Mouse (Mus musculus) MEL (cell line): Measurements from ENCODE around the gene Rbfox2. TPM values are rescaled to one million over a fixed set of nuclear protein-coding genes. Genes with fewer than 3 reads are reported as not detected.

Source experiments
- DNase-seq: peaks from one replicate; pipeline ENCODE4 v3.0.0; 2011; ENCODE audit warnings: low read depth, low spot score
- H3K27ac ChIP-seq: 2 replicates; pipeline ENCODE4 v1.5.1; 2012; ENCODE audit warnings: low read depth, mild to moderate bottlenecking, control low read depth, low read length, moderate library complexity; ENCODE audit not compliant: control insufficient read depth
- H3K27me3 ChIP-seq, 2 experiments: fragments of 150-350 bp in 1 of 2; sonication (generic) in 1 of 2; 2 replicates each; pipeline ENCODE4 v1.6.1; 2012; ENCODE audit warnings: low read length in 2 of 2, mild to moderate bottlenecking in 2 of 2, improper control_type of control experiment in 1 of 2, moderate library complexity in 1 of 2; ENCODE audit not compliant: insufficient read depth in 2 of 2, control insufficient read depth in 1 of 2
- H3K36me3 ChIP-seq, 2 experiments: 2 replicates each; pipeline ENCODE4 v1.6.1; 2012 to 2014; ENCODE audit warnings: low read length in 2 of 2, improper control_type of control experiment in 1 of 2, inconsistent platforms in 1 of 2, mild to moderate bottlenecking in 1 of 2; ENCODE audit not compliant: insufficient read depth in 2 of 2, control insufficient read depth in 1 of 2
- H3K4me1 ChIP-seq, 2 experiments: fragments of 150-350 bp in 1 of 2; sonication (generic) in 1 of 2; 2 replicates each; pipeline ENCODE4 v1.6.1; 2012; ENCODE audit warnings: low read length in 2 of 2, improper control_type of control experiment in 1 of 2, mild to moderate bottlenecking in 1 of 2; ENCODE audit not compliant: insufficient read depth in 2 of 2, control insufficient read depth in 1 of 2
- H3K4me3 ChIP-seq, 2 experiments: fragments of 150-350 bp in 1 of 2; sonication (generic) in 1 of 2; 2 replicates each; pipeline ENCODE4 v1.5.1; 2012; ENCODE audit warnings: low read depth in 2 of 2, low read length in 2 of 2, mild to moderate bottlenecking in 2 of 2, moderate library complexity in 2 of 2, control low read depth in 1 of 2, improper control_type of control experiment in 1 of 2; ENCODE audit not compliant: control insufficient read depth in 1 of 2, insufficient read depth in 1 of 2
- H3K79me2 ChIP-seq: 2 replicates; pipeline ENCODE4 v1.6.1; 2012; ENCODE audit warnings: mild to moderate bottlenecking, low read length, moderate library complexity; ENCODE audit not compliant: control insufficient read depth, poor library complexity, insufficient read depth
- H3K9ac ChIP-seq: 2 replicates; pipeline ENCODE4 v1.6.1; 2012; ENCODE audit warnings: low read depth, mild to moderate bottlenecking, control low read depth, low read length, moderate library complexity; ENCODE audit not compliant: control insufficient read depth, poor library complexity, severe bottlenecking
- H3K9me3 ChIP-seq: fragments of 150-350 bp; sonication (generic); replicated peaks from 2 replicates; pipeline ENCODE4 v1.6.1; 2012; ENCODE audit warnings: mild to moderate bottlenecking, low read length, improper control_type of control experiment, moderate library complexity; ENCODE audit not compliant: insufficient read depth
- BHLHE40 ChIP-seq: IDR thresholded peaks from 2 replicates; pipeline ENCODE4 v1.6.1; 2012; ENCODE audit warnings: low read depth, mild to moderate bottlenecking, inconsistent platforms, low read length, improper control_type of control experiment, borderline replicate concordance
- CHD1 ChIP-seq: IDR thresholded peaks from 2 replicates; pipeline ENCODE4 v1.6.1; 2012; ENCODE audit warnings: low read depth, mild to moderate bottlenecking, inconsistent platforms, low read length, improper control_type of control experiment
- CTCF ChIP-seq, 3 experiments: IDR thresholded peaks in 2 of 3; conservative IDR thresholded peaks in 1 of 3; 2 replicates each; pipeline ENCODE4 v1.5.1; 2011 to 2012; ENCODE audit warnings: low read length in 3 of 3, low read depth in 2 of 3, mild to moderate bottlenecking in 2 of 3, improper control_type of control experiment in 1 of 3, inconsistent platforms in 1 of 3, mixed read lengths in 1 of 3, moderate library complexity in 1 of 3; ENCODE audit not compliant: control insufficient read depth in 1 of 3, insufficient read depth in 1 of 3, poor library complexity in 1 of 3, severe bottlenecking in 1 of 3
- E2F4 ChIP-seq: IDR thresholded peaks from 2 replicates; pipeline ENCODE4 v1.6.1; 2011; ENCODE audit warnings: low read depth, low read length, improper control_type of control experiment, borderline replicate concordance
- EP300 ChIP-seq, 2 experiments: IDR thresholded peaks; 2 replicates each; pipeline ENCODE4 v1.6.1; 2011; ENCODE audit warnings: improper control_type of control experiment in 2 of 2, low read length in 2 of 2, low read depth in 1 of 2, mild to moderate bottlenecking in 1 of 2
- HCFC1 ChIP-seq: IDR thresholded peaks from 2 replicates; pipeline ENCODE4 v1.6.1; 2012; ENCODE audit warnings: low read depth, mild to moderate bottlenecking, inconsistent platforms, low read length, improper control_type of control experiment, moderate library complexity
- JUND ChIP-seq: IDR thresholded peaks from 2 replicates; pipeline ENCODE4 v1.6.1; 2011; ENCODE audit warnings: low read depth, mild to moderate bottlenecking, improper control_type of control experiment, low read length
- MAFK ChIP-seq: IDR thresholded peaks from 2 replicates; pipeline ENCODE4 v1.6.1; 2011; ENCODE audit warnings: low read depth, mild to moderate bottlenecking, low read length, improper control_type of control experiment, borderline replicate concordance
- MAX ChIP-seq: IDR thresholded peaks from 2 replicates; pipeline ENCODE4 v1.6.1; 2011; ENCODE audit warnings: low read length, improper control_type of control experiment
- MEF2A ChIP-seq: IDR thresholded peaks from 2 replicates; pipeline ENCODE4 v1.6.1; 2014; ENCODE audit warnings: low read depth, mild to moderate bottlenecking, inconsistent platforms, low read length, improper control_type of control experiment; ENCODE audit not compliant: poor library complexity, insufficient replicate concordance, severe bottlenecking; ENCODE audit errors: extremely low read depth
- MXI1 ChIP-seq: IDR thresholded peaks from 2 replicates; pipeline ENCODE4 v1.6.1; 2011; ENCODE audit warnings: mild to moderate bottlenecking, low read depth, low read length, improper control_type of control experiment
- MYB ChIP-seq: IDR thresholded peaks from 2 replicates; pipeline ENCODE4 v1.6.1; 2011; ENCODE audit warnings: mild to moderate bottlenecking, low read depth, low read length, improper control_type of control experiment
- MYC ChIP-seq: IDR thresholded peaks from 2 replicates; pipeline ENCODE4 v1.6.1; 2011; ENCODE audit warnings: low read depth, mild to moderate bottlenecking, low read length, improper control_type of control experiment, moderate library complexity
- NELFE ChIP-seq: IDR thresholded peaks from 2 replicates; pipeline ENCODE4 v1.6.1; 2011; ENCODE audit warnings: low read depth, low read length, improper control_type of control experiment
- POLR2A ChIP-seq, 2 experiments: IDR thresholded peaks; 2 replicates each; pipeline ENCODE4 v1.6.1; 2011 to 2012; ENCODE audit warnings: low read length in 2 of 2, mild to moderate bottlenecking in 2 of 2, control low read depth in 1 of 2, improper control_type of control experiment in 1 of 2, low read depth in 1 of 2, moderate library complexity in 1 of 2; ENCODE audit not compliant: control insufficient read depth in 1 of 2, insufficient read depth in 1 of 2, poor library complexity in 1 of 2
- POLR2AphosphoS2 ChIP-seq: IDR thresholded peaks from 2 replicates; pipeline ENCODE4 v1.6.1; 2011; ENCODE audit warnings: low read length, improper control_type of control experiment
- POLR2AphosphoS5 ChIP-seq: IDR thresholded peaks from 2 replicates; pipeline ENCODE4 v1.6.1; 2012; ENCODE audit warnings: low read depth, borderline replicate concordance, mild to moderate bottlenecking, inconsistent platforms, low read length, moderate library complexity, mixed read lengths
- RAD21 ChIP-seq: IDR thresholded peaks from 2 replicates; pipeline ENCODE4 v1.6.1; 2011; ENCODE audit warnings: mild to moderate bottlenecking, low read depth, low read length, improper control_type of control experiment
- SMC3 ChIP-seq: IDR thresholded peaks from 2 replicates; pipeline ENCODE4 v1.6.1; 2011; ENCODE audit warnings: low read depth, low read length, improper control_type of control experiment
- TBP ChIP-seq: IDR thresholded peaks from 2 replicates; pipeline ENCODE4 v1.8.0; 2011; ENCODE audit warnings: low read depth, low read length, improper control_type of control experiment
- TCF12 ChIP-seq: IDR thresholded peaks from 2 replicates; pipeline ENCODE4 v1.6.1; 2014; ENCODE audit warnings: low read depth, mild to moderate bottlenecking, inconsistent platforms, low read length, improper control_type of control experiment, moderate library complexity
- UBTF ChIP-seq: IDR thresholded peaks from 2 replicates; pipeline ENCODE4 v1.6.1; 2012; ENCODE audit warnings: low read depth, mild to moderate bottlenecking, inconsistent platforms, low read length, improper control_type of control experiment, moderate library complexity, borderline replicate concordance; ENCODE audit not compliant: insufficient read depth
- USF2 ChIP-seq, 2 experiments: IDR thresholded peaks; 2 replicates each; pipeline ENCODE4 v1.6.1; 2011 to 2012; ENCODE audit warnings: improper control_type of control experiment in 2 of 2, low read length in 2 of 2, borderline replicate concordance in 1 of 2, inconsistent platforms in 1 of 2, low read depth in 1 of 2, mild to moderate bottlenecking in 1 of 2; ENCODE audit not compliant: insufficient read depth in 1 of 2
- ZKSCAN1 ChIP-seq: IDR thresholded peaks from 2 replicates; pipeline ENCODE4 v1.6.1; 2012; ENCODE audit warnings: low read depth, mild to moderate bottlenecking, inconsistent platforms, low read length, improper control_type of control experiment, moderate library complexity
- ZMIZ1 ChIP-seq: IDR thresholded peaks from 2 replicates; pipeline ENCODE4 v1.6.1; 2012; ENCODE audit warnings: low read depth, mild to moderate bottlenecking, inconsistent platforms, low read length, improper control_type of control experiment, moderate library complexity
- polyA plus RNA-seq, 2 experiments: library from polyadenylated mRNA; stranded (reverse) in 1 of 2; unstranded in 1 of 2; fragments of >175 nt in 1 of 2; fragments of >200 nt in 1 of 2; gene quantifications; 2 replicates each; pipeline versions ENCODE4 v1.2.1 to v1.2.4; 2012; ENCODE audit warnings: low replicate concordance in 2 of 2, low read depth in 1 of 2; ENCODE audit not compliant: insufficient read length in 2 of 2, insufficient read depth in 1 of 2, missing spikeins in 1 of 2
- total RNA-seq: library from RNA; depleted of rRNA; stranded (reverse); fragments of 300-350 nt; gene quantifications from 2 replicates; pipeline ENCODE4 v1.2.3, GENCODE M21; 2012

The Rbfox2 gene
- total and polyA plus RNA-seq, 3 experiments: 3.4 to 6.0 TPM; not detected in 1

DNA sequence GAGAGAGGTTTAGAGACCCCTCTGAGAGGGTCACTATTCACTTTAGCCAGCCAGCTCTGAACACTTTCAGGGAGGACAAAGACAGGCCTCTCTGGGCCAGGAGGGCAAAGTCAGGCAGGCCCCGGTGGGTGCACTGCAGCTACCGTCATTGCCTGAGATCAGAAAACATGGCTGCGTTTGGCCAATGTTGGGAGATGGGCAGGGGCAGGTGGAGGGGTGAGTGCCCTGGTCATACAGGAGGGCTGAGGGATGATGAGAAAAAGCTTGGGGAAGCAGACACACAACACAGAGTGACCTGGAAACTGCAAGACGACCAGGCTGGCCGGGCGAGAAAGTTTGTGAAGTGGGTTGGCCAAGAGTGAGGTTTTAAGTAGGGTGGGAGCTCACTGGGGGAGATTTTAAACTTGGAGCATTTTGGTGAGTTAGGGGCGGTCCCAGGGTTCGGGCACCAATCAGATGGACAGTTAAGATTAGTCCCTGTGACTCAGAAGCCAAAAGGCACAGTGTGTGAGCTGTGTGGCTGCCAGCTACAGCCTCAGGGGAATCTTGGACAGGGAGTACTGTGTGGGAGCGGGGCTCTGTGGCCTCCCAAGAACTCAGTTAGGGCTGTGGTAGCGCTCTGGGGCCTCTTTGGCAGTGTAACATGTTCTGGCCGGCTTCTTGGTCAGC is 270.4 kb downstream of the Rbfox2 start:
- no peak for DNase-seq
- Histone ChIP-seq H3K9me3 (no peaks in the 10 kb centered on the region), H3K4me1 (no peaks in the 10 kb centered on the region), H3K36me3 (no peaks in the 10 kb centered on the region), H3K4me3 (no peak overlapping the region), H3K27ac (no peak overlapping the region), H3K79me2 (no peaks in the 10 kb centered on the region), H3K9ac (no peak overlapping the region), H3K27me3 (no peaks in the 10 kb centered on the region; a peak in 1 of 4 replicates)
- no peak for TF ChIP-seq BHLHE40
- no peak for TF ChIP-seq JUND
- no peak for TF ChIP-seq EP300 (IDR thresholded peaks at IDR 0.05; ENCODE audit: low read depth in 1 of 2, low read length in 2 of 2)
- no peak for TF ChIP-seq ZKSCAN1
- TF ChIP-seq HCFC1: no peak
- TF ChIP-seq POLR2AphosphoS5: no peak
- no peak for TF ChIP-seq E2F4
- TF ChIP-seq NELFE: no peak
- no peak for TF ChIP-seq MYB
- no peak for TF ChIP-seq TBP
- no peak for TF ChIP-seq MAFK
- TF ChIP-seq TCF12: no peak
- TF ChIP-seq UBTF: no peak
- TF ChIP-seq MEF2A: no peak

DNA sequence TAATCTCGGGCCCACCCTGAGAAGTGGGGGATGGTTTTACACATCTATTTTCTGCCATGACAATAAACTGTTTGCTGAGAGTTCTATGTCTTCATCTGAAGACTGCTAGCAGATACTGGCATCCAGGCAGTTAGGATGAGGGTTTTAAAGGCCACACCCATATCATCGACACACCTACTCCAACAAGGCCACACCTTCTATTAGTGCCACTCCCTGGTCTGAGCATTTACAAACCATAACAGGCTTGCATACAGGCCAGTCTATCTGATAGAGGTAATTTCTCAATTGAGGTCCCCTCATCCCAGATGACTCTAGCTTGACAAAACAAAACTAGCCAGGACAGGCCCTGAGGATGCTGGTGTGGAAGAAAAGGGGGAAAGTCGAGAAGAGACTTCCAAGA is 271.2 kb downstream of the Rbfox2 start:
- Histone ChIP-seq H3K27me3 (no peaks in the 10 kb centered on the region; a peak in 1 of 4 replicates), H3K9me3 (no peaks in the 10 kb centered on the region), H3K27ac (no peak overlapping the region), H3K36me3 (no peaks in the 10 kb centered on the region), H3K79me2 (no peaks in the 10 kb centered on the region), H3K9ac (no peak overlapping the region), H3K4me3 (no peak overlapping the region), H3K4me1 (no peaks in the 10 kb centered on the region)
- TF ChIP-seq EP300 (IDR thresholded peaks at IDR 0.05; ENCODE audit: low read depth in 1 of 2, low read length in 2 of 2): no peak
- TF ChIP-seq SMC3: no peak
- TF ChIP-seq CTCF (IDR thresholded peaks at IDR 0.05 in 2 of 3, conservative IDR thresholded peaks at IDR 0.05 in 1 of 3; ENCODE audit: control insufficient read depth in 1 of 3, insufficient read depth in 1 of 3, low read depth in 2 of 3, low read length in 3 of 3, poor library complexity in 1 of 3, severe bottlenecking in 1 of 3): no peak
- no peak for TF ChIP-seq MYC
- no peak for TF ChIP-seq POLR2AphosphoS2
- TF ChIP-seq MEF2A: no peak
- TF ChIP-seq POLR2A (IDR thresholded peaks at IDR 0.05; ENCODE audit: control insufficient read depth in 1 of 2, insufficient read depth in 1 of 2, low read depth in 1 of 2, low read length in 2 of 2, poor library complexity in 1 of 2): no peak
- TF ChIP-seq MXI1: no peak
- no peak for TF ChIP-seq ZMIZ1
- TF ChIP-seq HCFC1: no peak
- no peak for TF ChIP-seq MAX
- no peak for TF ChIP-seq NELFE
- TF ChIP-seq CHD1: no peak
- TF ChIP-seq UBTF: no peak
- TF ChIP-seq RAD21: no peak
- TF ChIP-seq USF2 (IDR thresholded peaks at IDR 0.05; ENCODE audit: borderline replicate concordance in 1 of 2, insufficient read depth in 1 of 2, low read depth in 1 of 2, low read length in 2 of 2): no peak
- TF ChIP-seq MYB: no peak
- no peak for DNase-seq
